Mouse (Mus musculus) T-cell, adult 2 months (primary cell): ENCODE measurements at regions not wholly inside any gene's neighbourhood (a gene's known extent, or its start where the extent isn't known, plus 50 kb on each side); places are given as distances from the start of the nearest gene placed in this dataset.

Experiments used
- DNase-seq: peaks from one replicate; pipeline ENCODE4 v3.0.0; 2022; ENCODE audit warnings: low spot score

GRCm38 (mm10) chr13:28573364-28573763, 316.0 kb downstream of the Gm11361 start:
- DNase-seq, result no peak

- DNase-seq, result no peak
Observed at GRCm38 (mm10) chr13:28572448-28572847, 315.1 kb downstream of the Gm11361 start.

- peak; percentile 6 for DNase-seq
Observed at GRCm38 (mm10) chr13:28571716-28572115, 314.4 kb downstream of the Gm11361 start.

GRCm38 (mm10) chr13:28563585-28563984, 306.3 kb downstream of the Gm11361 start:
- no peak for DNase-seq

GRCm38 (mm10) chr13:28560081-28560480, 302.8 kb downstream of the Gm11361 start:
- DNase-seq, result no peak

- DNase-seq, result peak; percentile 1
Observed at GRCm38 (mm10) chr13:28557032-28557570, 299.8 kb downstream of the Gm11361 start.

- peak; percentile 7 for DNase-seq
Observed at GRCm38 (mm10) chr13:28556385-28556938, 299.1 kb downstream of the Gm11361 start.

GRCm38 (mm10) chr13:28554143-28554830, 297.0 kb downstream of the Gm11361 start:
- DNase-seq, result no peak

- no peak for DNase-seq
Observed at GRCm38 (mm10) chr13:28552974-28553750, 295.8 kb downstream of the Gm11361 start.

- peak; percentile 87 for DNase-seq
Observed at GRCm38 (mm10) chr13:28551555-28551954, 294.2 kb downstream of the Gm11361 start.

- no peak for DNase-seq
Observed at GRCm38 (mm10) chr13:28545797-28546196, 288.5 kb downstream of the Gm11361 start.

- no peak for DNase-seq
Observed at GRCm38 (mm10) chr13:28545337-28545736, 288.0 kb downstream of the Gm11361 start.

- no peak for DNase-seq
Observed at GRCm38 (mm10) chr13:28544819-28545180, 287.5 kb downstream of the Gm11361 start.

GRCm38 (mm10) chr13:28544003-28544818, 286.9 kb downstream of the Gm11361 start:
- no peak for DNase-seq

- DNase-seq, result no peak
Observed at GRCm38 (mm10) chr13:28541607-28542006, 284.3 kb downstream of the Gm11361 start.

- no peak for DNase-seq
Observed at GRCm38 (mm10) chr13:28533080-28533479, 275.8 kb downstream of the Gm11361 start.

- no peak for DNase-seq
Observed at GRCm38 (mm10) chr13:28532278-28532677, 274.9 kb downstream of the Gm11361 start.

- DNase-seq, result no peak
Observed at GRCm38 (mm10) chr13:28531534-28531999, 274.2 kb downstream of the Gm11361 start.

GRCm38 (mm10) chr13:28530947-28531346, 273.6 kb downstream of the Gm11361 start:
- DNase-seq, result no peak

GRCm38 (mm10) chr13:28528898-28529511, 271.7 kb downstream of the Gm11361 start:
- DNase-seq, result no peak

GRCm38 (mm10) chr13:28526299-28526698, 269.0 kb downstream of the Gm11361 start:
- no peak for DNase-seq
